Mouse (Mus musculus) adrenal gland (tissue): Measurements from ENCODE around the gene Gm27027.

Source experiments
- intact Hi-C: fragments of 180-260 bp; cut with DNase I; formaldehyde crosslinking; loops from one replicate; pipeline ENCODE4 v1.15.1; 2025

Gene Gm27027

GRCm38 (mm10) chr2:93944099-93944498 is 52.1 kb downstream of the Gm27027 start:
- intact Hi-C loops: no loop called here

GRCm38 (mm10) chr2:93941670-93942069 is 54.5 kb downstream of the Gm27027 start:
- intact Hi-C loops: no loop called here

GRCm38 (mm10) chr2:93938534-93938933 is 57.6 kb downstream of the Gm27027 start:
- intact Hi-C loops: no loop called here

GRCm38 (mm10) chr2:93928866-93929265 is 67.3 kb downstream of the Gm27027 start:
- intact Hi-C loops: no loop called here

- intact Hi-C loops: no loop called here
Measured at GRCm38 (mm10) chr2:93927701-93928437, 68.3 kb downstream of the Gm27027 start.

- intact Hi-C loops: no loop called here
Measured at GRCm38 (mm10) chr2:93926141-93926540, 70.0 kb downstream of the Gm27027 start.

- intact Hi-C loops: no loop called here
Measured at GRCm38 (mm10) chr2:93919093-93919492, 77.1 kb downstream of the Gm27027 start.

- intact Hi-C loops: no loop called here
Measured at GRCm38 (mm10) chr2:93913552-93913951, 82.6 kb downstream of the Gm27027 start.

GRCm38 (mm10) chr2:93911942-93912341 is 84.2 kb downstream of the Gm27027 start:
- intact Hi-C loops: no loop called here

- intact Hi-C loops: no loop called here
Measured at GRCm38 (mm10) chr2:93909716-93910115, 86.4 kb downstream of the Gm27027 start.

GRCm38 (mm10) chr2:93907519-93908294 is 88.4 kb downstream of the Gm27027 start:
- intact Hi-C loops: no loop called here
